Mouse (Mus musculus): ENCODE results near the gene Tgfbr3. TPM values are rescaled to one million over a fixed set of nuclear protein-coding genes. Genes with fewer than 3 reads are reported as not detected.

Gene Tgfbr3
- polyA plus RNA-seq, 1 experiment from 2014 or later: 1.3 TPM

DNA sequence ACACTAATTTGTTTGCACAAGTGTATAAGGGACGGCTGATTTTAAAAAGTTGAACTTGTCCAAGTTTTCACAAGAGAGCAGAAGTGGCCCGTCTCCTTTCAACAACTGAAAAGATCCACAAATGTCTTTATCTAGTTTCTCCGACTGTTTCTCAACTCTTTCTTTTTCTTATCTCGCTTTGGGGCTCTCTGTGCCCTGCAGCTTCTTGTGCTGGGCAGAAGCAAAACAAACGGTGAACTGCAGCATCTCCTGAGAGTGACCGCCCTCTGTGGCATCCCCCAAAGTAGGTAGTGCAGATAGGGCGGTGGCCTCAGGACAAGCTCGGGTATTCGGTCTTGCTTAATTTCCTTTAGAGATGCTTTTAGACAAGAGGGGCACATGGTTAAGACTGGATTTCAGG lies 96.3 kb downstream of the Tgfbr3 start:
- Histone ChIP-seq H3K36me3 (ENCODE audit: poor library complexity, severe bottlenecking) (no peaks in the 10 kb centered on the region), H3K4me1 (no peaks in the 10 kb centered on the region), H3K9me3 (replicated peaks) (no peaks in the 10 kb centered on the region), H3K4me3 (no peak overlapping the region), H3K27me3 (no peaks in the 10 kb centered on the region), H3K9ac (no peak overlapping the region), H3K27ac (no peak overlapping the region), H3K4me2 (no peak overlapping the region)
- no peak for ATAC-seq
- 88% methylated on average over 9 of the region's 9 CpGs for WGBS

- no peak for ATAC-seq
- Histone ChIP-seq H3K27ac (no peak overlapping the region), H3K9me3 (replicated peaks) (no peaks in the 10 kb centered on the region), H3K27me3 (no peaks in the 10 kb centered on the region), H3K9ac (no peak overlapping the region), H3K4me2 (no peak overlapping the region), H3K36me3 (ENCODE audit: poor library complexity, severe bottlenecking) (no peaks in the 10 kb centered on the region), H3K4me3 (no peak overlapping the region), H3K4me1 (no peaks in the 10 kb centered on the region)
- WGBS: 83% methylated on average over 7 of the region's 7 CpGs
Observed at GRCm38 (mm10) chr5:107192372-107192771, 97.1 kb downstream of the Tgfbr3 start.

GRCm38 (mm10) chr5:107188551-107188950 lies 100.9 kb downstream of the Tgfbr3 start:
- no peak for ATAC-seq
- Histone ChIP-seq H3K27me3 (no peaks in the 10 kb centered on the region), H3K4me3 (no peak overlapping the region), H3K27ac (no peak overlapping the region), H3K9ac (no peak overlapping the region), H3K9me3 (replicated peaks) (no peaks in the 10 kb centered on the region), H3K4me1 (no peaks in the 10 kb centered on the region), H3K4me2 (no peak overlapping the region), H3K36me3 (ENCODE audit: poor library complexity, severe bottlenecking) (no peaks in the 10 kb centered on the region)
- 89% methylated on average over 10 of the region's 10 CpGs for WGBS

DNA sequence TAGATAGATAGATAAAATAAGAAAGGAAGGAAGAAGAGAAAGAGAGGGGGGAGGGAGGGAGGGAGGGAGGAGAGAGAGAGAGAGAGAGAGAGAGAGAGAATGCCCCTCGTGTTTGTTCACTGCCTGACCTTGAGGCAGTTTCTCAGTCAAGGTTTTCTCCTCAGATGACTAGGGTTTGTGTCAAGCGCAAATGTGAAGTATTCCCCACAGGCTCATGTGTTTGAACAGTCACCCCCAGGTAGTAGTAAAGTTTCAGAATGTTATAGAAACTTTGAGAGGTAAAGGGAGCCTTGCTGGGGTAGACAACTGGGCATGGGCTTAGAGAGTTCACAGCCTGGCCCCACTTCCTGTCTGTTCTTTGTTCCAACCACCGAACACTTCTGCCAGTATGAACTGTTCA lies 103.2 kb downstream of the Tgfbr3 start:
- H3K27me3 ChIP-seq: no peaks in the 10 kb centered on the region
- no peak overlapping the region for H3K9ac ChIP-seq
- H3K27ac ChIP-seq: no peak overlapping the region
- no peaks in the 10 kb centered on the region for H3K4me1 ChIP-seq
- H3K9me3 ChIP-seq (replicated peaks): no peaks in the 10 kb centered on the region
- no peak for ATAC-seq
- H3K4me2 ChIP-seq: no peak overlapping the region
- H3K36me3 ChIP-seq (ENCODE audit: poor library complexity, severe bottlenecking): no peaks in the 10 kb centered on the region
- H3K4me3 ChIP-seq: no peak overlapping the region
- WGBS: 89% methylated on average over 3 of the region's 3 CpGs

- peaks cover 2% of the 10 kb centered on the region; the same call in 1 of the 2 replicates for H3K27me3 ChIP-seq
- WGBS: 93% methylated on average over 8 of the region's 8 CpGs
- no peak overlapping the region for H3K9ac ChIP-seq
- no peak overlapping the region for H3K4me2 ChIP-seq
- no peaks in the 10 kb centered on the region for H3K9me3 ChIP-seq (replicated peaks)
- no peak overlapping the region for H3K4me3 ChIP-seq
- no peaks in the 10 kb centered on the region for H3K4me1 ChIP-seq
- no peaks in the 10 kb centered on the region for H3K36me3 ChIP-seq (ENCODE audit: poor library complexity, severe bottlenecking)
- no peak for ATAC-seq
- H3K27ac ChIP-seq: no peak overlapping the region
Observed at GRCm38 (mm10) chr5:107184158-107184883, 105.1 kb downstream of the Tgfbr3 start.

GRCm38 (mm10) chr5:107183537-107183936 lies 105.9 kb downstream of the Tgfbr3 start:
- H3K27me3 ChIP-seq: peaks cover 5% of the 10 kb centered on the region; the same call in 1 of the 2 replicates
- WGBS: 88% methylated on average over 6 of the region's 6 CpGs
- no peak overlapping the region for H3K4me2 ChIP-seq
- no peak overlapping the region for H3K27ac ChIP-seq
- H3K9me3 ChIP-seq (replicated peaks): no peaks in the 10 kb centered on the region
- H3K4me3 ChIP-seq: no peak overlapping the region
- no peak for ATAC-seq
- no peaks in the 10 kb centered on the region for H3K36me3 ChIP-seq (ENCODE audit: poor library complexity, severe bottlenecking)
- H3K4me1 ChIP-seq: no peaks in the 10 kb centered on the region
- no peak overlapping the region for H3K9ac ChIP-seq

GRCm38 (mm10) chr5:107182721-107183120 lies 106.7 kb downstream of the Tgfbr3 start:
- Histone ChIP-seq H3K4me3 (no peak overlapping the region), H3K4me1 (no peaks in the 10 kb centered on the region), H3K9ac (no peak overlapping the region), H3K27ac (no peak overlapping the region), H3K4me2 (no peak overlapping the region), H3K27me3 (peaks cover 10% of the 10 kb centered on the region; the same call in 1 of the 2 replicates), H3K9me3 (replicated peaks) (no peaks in the 10 kb centered on the region), H3K36me3 (ENCODE audit: poor library complexity, severe bottlenecking) (no peaks in the 10 kb centered on the region)
- ATAC-seq: no peak
- 95% methylated on average over 7 of the region's 7 CpGs for WGBS

- H3K4me1 ChIP-seq: 0 out of 2 replicates have a peak, but pooled peaks cover under 1% of the 10 kb centered on the region
- H3K27ac ChIP-seq: no peak overlapping the region
- no peaks in the 10 kb centered on the region for H3K9me3 ChIP-seq (replicated peaks)
- no peak overlapping the region for H3K4me2 ChIP-seq
- WGBS: 90% methylated on average over 4 of the region's 4 CpGs
- H3K27me3 ChIP-seq: peaks cover 12% of the 10 kb centered on the region; the same call in 1 of the 2 replicates
- ATAC-seq: no peak
- no peak overlapping the region for H3K9ac ChIP-seq
- no peaks in the 10 kb centered on the region for H3K36me3 ChIP-seq (ENCODE audit: poor library complexity, severe bottlenecking)
- no peak overlapping the region for H3K4me3 ChIP-seq
Observed at GRCm38 (mm10) chr5:107181820-107182219, 107.6 kb downstream of the Tgfbr3 start.

- H3K4me2 ChIP-seq: no peak overlapping the region
- H3K4me1 ChIP-seq: 0 out of 2 replicates have a peak, but pooled peaks cover 2% of the 10 kb centered on the region
- ATAC-seq: no peak
- no peak overlapping the region for H3K9ac ChIP-seq
- no peak overlapping the region for H3K27ac ChIP-seq
- peaks cover 12% of the 10 kb centered on the region; the same call in 1 of the 2 replicates for H3K27me3 ChIP-seq
- WGBS: 90% methylated on average over 5 of the region's 5 CpGs
- no peaks in the 10 kb centered on the region for H3K9me3 ChIP-seq (replicated peaks)
- H3K36me3 ChIP-seq (ENCODE audit: poor library complexity, severe bottlenecking): no peaks in the 10 kb centered on the region
- H3K4me3 ChIP-seq: no peak overlapping the region
Observed at GRCm38 (mm10) chr5:107179194-107179593, 110.2 kb downstream of the Tgfbr3 start.

DNA sequence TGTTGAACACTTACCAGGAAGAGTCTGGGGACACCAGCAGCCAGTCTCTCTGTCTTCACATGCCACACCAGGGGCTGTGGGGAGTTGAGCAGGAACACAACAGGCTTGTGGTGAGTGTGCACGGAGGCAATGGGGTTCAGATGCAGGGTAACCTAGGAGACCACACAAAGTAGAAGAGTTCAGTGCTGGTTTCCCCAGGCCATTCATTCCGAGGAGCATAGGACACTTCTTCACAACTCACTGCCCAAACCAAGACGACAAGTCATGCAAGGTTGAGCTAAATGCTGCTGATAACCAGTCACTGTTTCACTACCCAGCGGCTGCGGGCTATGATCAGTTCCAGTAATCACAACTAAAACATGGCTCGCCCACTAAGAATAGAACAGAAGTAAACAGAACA lies 111.6 kb downstream of the Tgfbr3 start:
- Histone ChIP-seq H3K27me3 (peaks cover 12% of the 10 kb centered on the region; the same call in 1 of the 2 replicates), H3K4me2 (no peak overlapping the region), H3K9me3 (replicated peaks) (no peaks in the 10 kb centered on the region), H3K27ac (no peak overlapping the region), H3K36me3 (ENCODE audit: poor library complexity, severe bottlenecking) (no peaks in the 10 kb centered on the region), H3K4me3 (no peak overlapping the region), H3K9ac (no peak overlapping the region), H3K4me1 (0 out of 2 replicates have a peak, but pooled peaks cover 2% of the 10 kb centered on the region)
- 56% methylated on average over 6 of the region's 6 CpGs for WGBS
- no peak for ATAC-seq

- Histone ChIP-seq H3K27me3 (peaks cover 14% of the 10 kb centered on the region; the same call in 1 of the 2 replicates), H3K4me2 (no peak overlapping the region), H3K9me3 (replicated peaks) (no peaks in the 10 kb centered on the region), H3K4me1 (0 out of 2 replicates have a peak, but pooled peaks cover 2% of the 10 kb centered on the region), H3K4me3 (no peak overlapping the region), H3K9ac (no peak overlapping the region), H3K27ac (no peak overlapping the region), H3K36me3 (ENCODE audit: poor library complexity, severe bottlenecking) (no peaks in the 10 kb centered on the region)
- no peak for ATAC-seq
- 71% methylated on average over 2 of the region's 2 CpGs for WGBS
Observed at GRCm38 (mm10) chr5:107177248-107177647, 112.2 kb downstream of the Tgfbr3 start.

DNA sequence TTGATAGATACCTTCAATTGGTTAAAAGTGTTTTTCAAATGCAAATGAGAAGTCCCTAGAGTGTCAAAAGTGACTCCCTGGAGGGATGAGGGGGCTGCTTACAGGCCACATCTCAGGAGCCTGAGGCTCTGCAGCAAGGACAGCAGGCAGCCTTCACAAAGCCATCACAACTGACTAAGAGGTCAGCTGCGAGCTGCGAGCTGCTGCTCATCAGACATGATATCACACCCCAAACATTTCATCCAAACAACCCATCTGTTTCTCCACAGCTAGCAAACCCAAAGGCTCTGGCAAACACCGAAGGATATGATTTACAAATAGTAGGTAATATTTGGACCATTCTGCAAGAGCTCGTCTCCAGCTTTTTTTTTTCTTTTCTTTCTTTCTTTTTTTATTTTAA lies 112.6 kb downstream of the Tgfbr3 start:
- WGBS: 39% methylated on average over 4 of the region's 4 CpGs
- H3K4me1 ChIP-seq: 0 out of 2 replicates have a peak, but pooled peaks cover 2% of the 10 kb centered on the region
- no peaks in the 10 kb centered on the region for H3K36me3 ChIP-seq (ENCODE audit: poor library complexity, severe bottlenecking)
- peaks cover 19% of the 10 kb centered on the region; the same call in 1 of the 2 replicates for H3K27me3 ChIP-seq
- no peaks in the 10 kb centered on the region for H3K9me3 ChIP-seq (replicated peaks)
- no peak overlapping the region for H3K4me2 ChIP-seq
- no peak for ATAC-seq
- no peak overlapping the region for H3K9ac ChIP-seq
- H3K27ac ChIP-seq: no peak overlapping the region
- no peak overlapping the region for H3K4me3 ChIP-seq

All from forebrain, embryonic 13.5 days (tissue).